Mouse (Mus musculus) E14TG2a.4 (cell line): ENCODE measurements around the gene Ano6.

Experiments
- H3K27me3 ChIP-seq: 2 replicates; pipeline ENCODE4 v1.6.1; 2014; ENCODE audit warnings: low read length, control low read depth; ENCODE audit not compliant: insufficient read depth
- H3K36me3 ChIP-seq: 2 replicates; pipeline ENCODE4 v1.6.1; 2014; ENCODE audit warnings: low read length, control low read depth; ENCODE audit not compliant: insufficient read depth
- H3K4me1 ChIP-seq: replicated peaks from 2 replicates; pipeline ENCODE4 v1.6.1; 2014; ENCODE audit warnings: low read depth, low read length, control low read depth
- H3K4me3 ChIP-seq: replicated peaks from 2 replicates; pipeline ENCODE4 v1.5.1; 2014; ENCODE audit warnings: mild to moderate bottlenecking, low read length
- H3K9me3 ChIP-seq: 2 replicates; pipeline ENCODE4 v1.6.1; 2014; ENCODE audit warnings: low read length, control low read depth
- CTCF ChIP-seq: conservative IDR thresholded peaks from 2 replicates; pipeline ENCODE4 v1.5.1; 2014; ENCODE audit warnings: low read length
- NANOG ChIP-seq: IDR thresholded peaks from 2 replicates; pipeline ENCODE4 v1.6.1; 2014; ENCODE audit warnings: borderline replicate concordance, low read length, mixed read lengths
- POU5F1 ChIP-seq: IDR thresholded peaks from 2 replicates; pipeline ENCODE4 v1.6.1; 2014; ENCODE audit warnings: low read length, borderline replicate concordance

Gene Ano6

DNA sequence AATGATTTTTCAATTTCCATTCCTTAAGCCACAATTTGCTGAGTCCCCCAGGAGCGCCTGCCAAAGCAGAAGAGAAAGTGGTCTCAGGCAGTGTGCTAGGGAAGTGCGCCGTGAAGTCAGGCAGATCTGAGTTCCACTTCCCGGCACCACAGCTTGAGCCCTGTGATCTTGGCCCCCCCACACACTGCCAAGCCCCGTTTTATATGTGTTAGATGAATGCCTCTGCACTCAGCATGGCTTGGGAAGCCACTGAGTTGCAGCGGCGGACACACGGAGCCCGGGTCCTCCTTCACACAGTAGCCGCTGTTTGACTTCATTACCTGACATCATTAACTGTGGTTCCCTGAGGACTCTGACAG is 172.5 kb downstream of the Ano6 start:
- Histone ChIP-seq H3K9me3 (no peaks in the 10 kb centered on the region), H3K4me1 (peaks cover 14% of the 10 kb centered on the region), H3K27me3 (no peaks in the 10 kb centered on the region), H3K4me3 (no peak overlapping the region), H3K36me3 (peaks cover 62% of the 10 kb centered on the region)
- TF ChIP-seq CTCF (no peak), NANOG (no peak), POU5F1 (no peak)

DNA sequence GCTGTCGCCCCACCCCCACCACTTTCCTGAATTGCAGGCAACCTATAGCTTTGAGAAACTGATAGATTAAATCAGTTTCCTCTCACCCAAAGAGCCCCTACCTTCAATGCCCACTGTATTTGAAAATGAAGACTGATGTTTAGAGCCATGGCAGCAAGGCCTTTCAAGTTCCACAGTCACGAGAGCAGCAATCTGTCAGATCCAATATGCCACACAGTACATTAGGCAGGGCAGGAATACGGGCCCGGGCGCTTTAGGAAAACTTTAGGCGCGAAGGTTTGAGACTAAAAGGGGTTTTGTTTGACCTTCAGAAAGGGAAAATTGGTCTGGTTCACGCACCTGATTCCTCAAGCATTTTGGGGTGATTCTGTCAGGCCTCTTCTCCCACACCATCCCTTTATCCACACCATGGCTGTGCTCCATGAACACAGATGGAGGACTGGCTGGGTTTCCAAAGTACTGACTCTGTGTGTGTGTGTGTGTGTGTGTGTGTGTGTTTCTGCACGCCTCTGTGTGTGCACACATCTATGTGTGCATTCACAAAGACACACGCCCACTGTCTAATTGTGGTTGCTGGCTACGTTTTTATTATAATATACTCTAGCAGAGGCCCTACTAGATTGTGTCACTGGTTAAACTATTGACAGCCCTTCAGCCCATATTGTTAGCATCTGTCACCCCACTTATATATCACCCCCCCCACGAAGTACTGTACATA is 173.0 kb downstream of the Ano6 start:
- no peaks in the 10 kb centered on the region for H3K27me3 ChIP-seq
- no peak for TF ChIP-seq POU5F1
- TF ChIP-seq NANOG, result no peak
- no peak for TF ChIP-seq CTCF
- peaks cover 62% of the 10 kb centered on the region for H3K36me3 ChIP-seq
- no peak overlapping the region for H3K4me3 ChIP-seq
- H3K4me1 ChIP-seq, result peaks cover 14% of the 10 kb centered on the region
- H3K9me3 ChIP-seq, result no peaks in the 10 kb centered on the region

DNA sequence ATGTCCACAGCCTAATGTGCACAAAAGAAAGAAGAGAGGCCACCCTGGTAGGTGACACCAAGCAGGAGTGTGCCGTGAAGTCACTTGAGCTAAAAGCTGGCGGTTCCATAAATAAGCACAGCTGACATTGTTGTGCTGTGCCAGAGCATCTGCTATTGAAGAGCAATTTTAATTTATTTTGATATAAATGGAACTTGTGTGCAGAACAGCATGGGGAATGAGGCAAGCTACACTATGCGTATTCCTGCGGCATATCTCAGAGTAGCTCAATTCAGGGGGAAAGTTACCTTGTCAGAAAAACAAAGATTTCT is 173.6 kb downstream of the Ano6 start:
- Histone ChIP-seq H3K9me3 (no peaks in the 10 kb centered on the region), H3K27me3 (no peaks in the 10 kb centered on the region), H3K4me3 (no peak overlapping the region), H3K36me3 (peaks cover 62% of the 10 kb centered on the region), H3K4me1 (peaks cover 14% of the 10 kb centered on the region)
- TF ChIP-seq NANOG (no peak), POU5F1 (no peak), CTCF (no peak)

DNA sequence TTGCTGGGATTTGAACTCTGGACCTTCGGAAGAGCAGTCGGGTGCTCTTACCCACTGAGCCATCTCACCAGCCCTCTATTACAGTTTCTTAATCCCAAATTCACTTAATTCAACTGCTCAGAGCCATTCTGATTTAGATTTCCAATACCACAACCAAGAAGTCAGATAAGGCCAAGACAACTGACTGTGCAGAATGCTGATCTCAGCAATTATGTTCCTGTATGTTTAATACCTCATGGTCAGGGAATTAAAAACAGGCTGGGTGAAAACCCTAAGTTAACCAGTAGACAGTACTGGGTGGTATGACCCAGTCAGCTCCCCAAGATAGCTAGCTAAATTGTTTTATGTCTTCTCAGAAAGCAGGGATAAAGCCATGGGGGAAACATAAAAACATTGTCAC is 176.3 kb downstream of the Ano6 start:
- no peak for TF ChIP-seq POU5F1
- H3K4me1 ChIP-seq, result peaks cover 13% of the 10 kb centered on the region
- no peaks in the 10 kb centered on the region for H3K27me3 ChIP-seq
- H3K9me3 ChIP-seq, result no peaks in the 10 kb centered on the region
- peaks cover 57% of the 10 kb centered on the region for H3K36me3 ChIP-seq
- H3K4me3 ChIP-seq, result no peak overlapping the region

DNA sequence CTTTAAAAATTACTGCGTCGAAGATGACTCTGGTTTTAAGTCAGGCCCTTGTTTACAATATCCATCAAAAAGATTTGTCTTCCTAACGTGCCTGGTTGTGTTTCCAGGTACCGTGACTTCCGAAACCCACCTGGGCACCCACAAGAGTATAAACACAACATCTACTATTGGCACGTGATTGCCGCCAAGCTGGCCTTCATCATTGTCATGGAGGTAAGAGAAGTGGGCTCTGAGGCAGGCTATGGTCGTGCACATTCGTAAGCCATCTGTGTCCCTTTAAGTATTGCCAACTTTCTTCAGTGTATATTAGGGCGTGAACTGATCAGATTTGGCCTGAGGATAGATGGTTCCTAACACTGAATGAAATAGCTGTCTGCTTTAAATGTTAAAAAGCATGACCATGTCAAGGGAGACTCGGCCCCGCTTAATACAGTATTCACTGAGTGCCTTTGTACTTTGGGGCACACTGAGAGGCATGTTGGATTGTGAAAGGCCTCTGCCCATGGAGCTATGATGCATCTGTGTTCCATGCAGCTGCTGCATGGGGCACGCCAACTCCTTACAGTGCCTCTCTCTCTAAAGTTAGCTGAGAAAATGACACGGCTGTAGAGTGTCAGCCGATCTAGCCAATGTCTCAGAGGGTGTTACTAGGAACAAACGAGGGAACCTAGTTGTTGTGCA is 177.0 kb downstream of the Ano6 start:
- Histone ChIP-seq H3K36me3 (peaks cover 60% of the 10 kb centered on the region), H3K4me3 (no peak overlapping the region), H3K9me3 (no peaks in the 10 kb centered on the region), H3K27me3 (no peaks in the 10 kb centered on the region), H3K4me1 (peaks cover 8% of the 10 kb centered on the region)
- TF ChIP-seq POU5F1, result no peak
- no peak for TF ChIP-seq NANOG
- no peak for TF ChIP-seq CTCF

DNA sequence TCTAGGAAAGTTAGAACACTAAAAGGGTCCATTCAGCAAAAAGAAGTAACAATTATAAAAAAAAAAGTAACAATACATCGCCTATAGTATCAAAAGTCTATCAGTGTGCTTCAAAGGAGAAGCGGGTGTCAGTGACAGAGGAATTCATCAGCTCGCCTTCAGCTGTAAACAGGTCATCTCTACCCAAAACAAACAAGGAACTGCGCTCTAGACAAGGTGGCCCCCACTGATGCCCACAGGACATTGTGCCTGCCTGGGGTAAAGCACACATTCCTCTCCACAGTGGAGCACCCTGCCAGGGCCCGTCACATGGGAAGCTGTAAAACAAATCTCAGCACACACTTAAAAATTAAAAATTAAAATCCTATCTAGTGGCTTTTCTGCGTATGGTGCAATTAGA is 179.0 kb downstream of the Ano6 start:
- no peaks in the 10 kb centered on the region for H3K9me3 ChIP-seq
- H3K27me3 ChIP-seq, result no peaks in the 10 kb centered on the region
- peaks cover 74% of the 10 kb centered on the region for H3K36me3 ChIP-seq
- 0 out of 2 replicates have a peak, but pooled peaks cover 3% of the 10 kb centered on the region for H3K4me1 ChIP-seq
- H3K4me3 ChIP-seq, result no peak overlapping the region
- no peak for TF ChIP-seq CTCF
- TF ChIP-seq POU5F1, result no peak
- no peak for TF ChIP-seq NANOG

DNA sequence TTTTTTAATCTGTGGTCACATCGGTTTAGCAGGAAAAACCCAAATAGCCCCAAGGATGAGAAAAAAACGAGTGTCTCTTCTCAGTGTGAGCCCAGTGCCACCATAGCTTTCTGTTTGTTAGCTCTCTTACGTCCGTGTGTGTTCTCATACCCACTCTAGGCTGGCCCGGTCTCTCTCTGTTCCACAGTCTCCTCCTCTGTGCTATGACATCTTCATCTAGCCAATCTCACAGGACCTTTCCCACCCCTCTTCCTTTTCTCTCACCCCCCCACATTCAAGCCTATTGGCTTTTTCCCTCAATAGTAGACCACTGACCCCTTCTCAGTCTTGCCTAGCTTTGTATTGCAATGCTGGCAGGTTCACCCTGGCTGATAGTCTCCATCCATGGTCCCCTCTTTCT is 179.5 kb downstream of the Ano6 start:
- Histone ChIP-seq H3K4me1 (0 out of 2 replicates have a peak, but pooled peaks cover 3% of the 10 kb centered on the region), H3K4me3 (no peak overlapping the region), H3K9me3 (no peaks in the 10 kb centered on the region), H3K36me3 (peaks cover 74% of the 10 kb centered on the region), H3K27me3 (no peaks in the 10 kb centered on the region)
- TF ChIP-seq POU5F1 (no peak), CTCF (no peak), NANOG (no peak)

DNA sequence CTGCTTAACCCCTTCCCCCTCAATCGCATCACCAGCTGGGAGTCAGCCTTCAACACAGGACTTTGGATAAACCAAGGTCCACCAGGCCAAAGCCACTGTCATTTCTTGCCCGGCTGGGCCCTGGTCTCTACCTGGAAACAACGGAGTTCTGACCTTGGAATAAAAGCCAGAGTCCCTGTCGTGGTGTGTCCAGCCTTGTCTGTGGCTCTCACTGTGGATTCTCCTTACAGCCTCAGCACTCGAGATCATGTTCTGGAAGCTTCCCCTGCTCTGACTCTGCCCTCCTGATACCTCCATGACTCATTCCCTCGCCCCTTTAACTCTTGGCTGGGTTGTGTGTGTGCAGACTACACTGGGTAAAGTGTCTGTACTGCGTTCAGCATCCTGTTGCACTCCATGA is 180.0 kb downstream of the Ano6 start:
- Histone ChIP-seq H3K4me1 (0 out of 2 replicates have a peak, but pooled peaks cover 3% of the 10 kb centered on the region), H3K4me3 (no peak overlapping the region), H3K9me3 (no peaks in the 10 kb centered on the region), H3K36me3 (peaks cover 70% of the 10 kb centered on the region), H3K27me3 (no peaks in the 10 kb centered on the region)
- no peak for TF ChIP-seq CTCF
- no peak for TF ChIP-seq POU5F1
- TF ChIP-seq NANOG, result no peak

DNA sequence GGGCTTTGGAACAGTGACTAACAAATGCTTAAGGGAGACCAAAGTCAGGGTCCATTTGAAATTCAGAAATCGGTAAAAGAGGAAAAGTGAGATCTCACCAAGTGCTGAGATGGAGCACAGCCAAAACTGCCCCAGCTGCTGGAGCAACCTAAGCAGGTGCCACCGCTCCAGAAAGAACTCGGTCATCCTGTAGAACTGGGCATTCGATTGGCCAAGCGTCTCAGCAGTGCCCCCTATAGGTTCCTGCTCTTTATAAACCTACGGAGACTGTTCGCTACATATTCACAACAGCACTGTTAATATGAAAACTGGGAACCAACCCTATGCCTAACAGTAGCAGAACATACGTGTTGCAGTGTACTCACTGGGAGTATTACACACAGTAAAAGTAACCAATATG is 180.7 kb downstream of the Ano6 start:
- H3K27me3 ChIP-seq, result no peaks in the 10 kb centered on the region
- no peak overlapping the region for H3K4me3 ChIP-seq
- H3K36me3 ChIP-seq, result peaks cover 64% of the 10 kb centered on the region
- no peaks in the 10 kb centered on the region for H3K9me3 ChIP-seq
- 0 out of 2 replicates have a peak, but pooled peaks cover 3% of the 10 kb centered on the region for H3K4me1 ChIP-seq
- no peak for TF ChIP-seq POU5F1
- TF ChIP-seq CTCF, result peak; percentile 18; the same call in 1 of the 2 replicates
- TF ChIP-seq NANOG, result no peak
